Mouse (Mus musculus): ENCODE results near the gene Npas2.

DNA sequence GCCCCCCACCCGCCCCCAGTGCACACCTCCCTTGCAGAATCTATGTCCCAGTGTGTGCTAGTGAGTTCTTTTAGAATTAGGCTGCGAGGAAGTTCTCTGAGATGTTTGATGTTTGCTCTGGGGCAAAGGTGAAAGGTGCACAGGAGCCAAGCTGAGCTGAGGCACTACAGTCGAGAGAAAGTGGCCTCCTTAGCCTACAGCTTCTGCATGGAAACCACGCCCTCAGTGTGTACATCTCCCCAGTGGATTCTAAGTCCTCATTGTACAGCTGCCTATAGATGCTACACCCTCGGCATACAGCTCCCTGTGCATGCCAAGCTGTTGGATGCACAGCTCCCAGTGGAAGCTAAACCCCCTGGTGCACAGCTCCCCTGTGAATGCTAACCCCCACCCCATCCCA lies 145.9 kb downstream of the Npas2 start:
- TF ChIP-seq CTCF (IDR thresholded peaks at IDR 0.05; ENCODE audit: low read depth), result no peak
- no peak for TF ChIP-seq EP300 (IDR thresholded peaks at IDR 0.05; ENCODE audit: low read depth)
